Mouse (Mus musculus): Measurements from ENCODE around the gene Olfr214. TPM values are rescaled to one million over a fixed set of nuclear protein-coding genes. Genes with fewer than 3 reads are reported as not detected.
"Not testable (repeated sequence)": the region's sequence is repeated elsewhere in the genome, so short reads cannot be mapped to it uniquely, and the experiment has no call there.

Olfr214 gene
- total RNA-seq (2021): not detected

DNA sequence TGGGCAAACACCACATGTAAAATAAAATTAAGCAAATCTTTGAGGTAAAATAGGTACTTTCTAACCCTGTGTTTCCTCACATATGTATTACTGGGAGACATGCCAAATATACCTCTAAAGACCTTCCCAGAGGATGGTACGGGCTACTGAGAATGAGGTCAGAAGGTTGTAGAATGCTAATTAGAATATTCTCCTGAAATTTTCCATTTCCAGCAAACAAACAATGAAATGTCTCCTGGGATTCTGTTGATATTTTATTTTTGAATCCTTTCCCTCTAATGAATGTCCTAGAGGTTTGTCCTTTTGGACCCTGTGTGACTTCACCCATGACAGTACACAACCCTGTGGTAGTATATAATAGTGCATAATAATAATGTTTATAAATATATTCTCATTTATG, at the start of gene Olfr214:
TSS of gene Olfr214 (plus strand) at position 301 of the 400 bp plus-strand sequence.
- DNase-seq (ENCODE audit: extremely low spot score in 1 of 2, low spot score in 2 of 2): no peak
- intact Hi-C loops (cut with DNase I): no loop called here

GRCm38 (mm10) chr6:116506302-116507003, 47.6 kb upstream of the Olfr214 start, which contains the start of gene Olfr212:
Olfr212 (plus strand) TSS chr6:116506516.
- intact Hi-C loops (cut with DNase I); DNase-seq (ENCODE audit: extremely low spot score in 1 of 2, low spot score in 2 of 2): not testable (repeated sequence)

GRCm38 (mm10) chr6:116514832-116515231, 39.2 kb upstream of the Olfr214 start:
- intact Hi-C loops (cut with DNase I): no loop called here
- DNase-seq (ENCODE audit: extremely low spot score in 1 of 2, low spot score in 2 of 2): no peak

- intact Hi-C loops (cut with DNase I): no loop called here
- DNase-seq (ENCODE audit: extremely low spot score in 1 of 2, low spot score in 2 of 2): no peak
Measured at GRCm38 (mm10) chr6:116538156-116538555, 15.9 kb upstream of the Olfr214 start, which contains the start of gene Olfr213. Olfr213 (plus strand) TSS chr6:116538456.

- intact Hi-C loops (cut with DNase I): no loop called here
- DNase-seq (ENCODE audit: extremely low spot score in 1 of 2, low spot score in 2 of 2): no peak
Measured at GRCm38 (mm10) chr6:116542500-116542899, 11.5 kb upstream of the Olfr214 start.

DNA sequence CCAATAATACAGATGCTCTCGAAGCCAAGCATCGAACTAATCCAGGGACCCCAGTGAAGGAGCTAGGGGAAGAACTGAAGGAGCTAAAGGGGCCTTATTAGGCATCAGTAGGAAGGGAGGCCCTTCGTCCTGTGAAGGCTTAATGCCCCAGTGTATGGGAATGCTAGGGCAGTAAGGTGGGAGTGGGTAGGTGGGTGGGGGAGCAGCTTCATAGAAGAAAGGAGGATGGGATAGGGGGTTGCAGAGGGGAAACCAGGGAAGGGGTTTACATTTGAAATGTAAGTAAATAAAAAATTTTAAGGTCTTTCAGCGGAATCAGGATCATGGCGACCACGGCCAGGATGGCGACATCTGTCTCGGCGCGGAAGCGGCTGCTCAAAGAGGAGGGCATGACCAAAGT, 3.2 kb upstream of the Olfr214 start, which contains the start of gene Gm5580:
TSS of gene Gm5580 (plus strand) at position 301 of the 400 bp plus-strand sequence.
- DNase-seq (ENCODE audit: extremely low spot score in 1 of 2, low spot score in 2 of 2); intact Hi-C loops (cut with DNase I): not testable (repeated sequence)

GRCm38 (mm10) chr6:116554952-116555351, 917 bp downstream of the Olfr214 start:
- intact Hi-C loops (cut with DNase I): no loop called here
- no peak for DNase-seq (ENCODE audit: extremely low spot score in 1 of 2, low spot score in 2 of 2)

- peak in 1 of 2 experiments; percentile 8 for DNase-seq (ENCODE audit: extremely low spot score in 1 of 2, low spot score in 2 of 2)
- intact Hi-C loops (cut with DNase I): no loop called here
Measured at GRCm38 (mm10) chr6:116569834-116570233, 15.8 kb downstream of the Olfr214 start.

- intact Hi-C loops (cut with DNase I): no loop called here
Measured at GRCm38 (mm10) chr6:116584095-116584494, 30.1 kb downstream of the Olfr214 start, which contains the start of gene Olfr215. Olfr215 (minus strand) TSS chr6:116584195.

GRCm38 (mm10) chr6:116600969-116601368, 46.9 kb downstream of the Olfr214 start:
- intact Hi-C loops (cut with DNase I): not testable (repeated sequence)

More at GRCm38 (mm10) chr6:116584095-116584494, 30.1 kb downstream of the Olfr214 start, which contains the start of gene Olfr215:
- DNase-seq (ENCODE audit: extremely low spot score in 1 of 2, low spot score in 2 of 2): no peak

DNA sequence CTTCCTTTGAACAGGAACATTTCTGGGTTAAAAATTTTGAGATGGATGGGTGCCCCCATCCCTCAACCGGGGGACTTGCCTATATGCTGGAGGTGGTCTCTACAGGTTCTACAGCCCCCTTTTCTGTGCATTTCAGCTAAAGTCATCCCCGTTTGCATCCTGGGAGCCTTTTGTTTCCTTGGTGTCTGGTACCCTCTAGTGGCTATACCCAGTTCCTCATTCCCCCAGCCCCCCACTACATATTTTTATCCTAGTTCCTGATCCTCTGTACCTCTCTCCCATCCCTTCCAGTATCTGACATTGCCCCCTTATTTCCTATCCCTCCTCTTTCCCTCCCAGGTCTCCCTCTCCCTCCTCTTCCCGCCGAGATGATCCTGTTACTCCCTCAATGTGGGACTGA, 53.2 kb downstream of the Olfr214 start:
- intact Hi-C loops (cut with DNase I): no loop called here
- no peak for DNase-seq (ENCODE audit: extremely low spot score in 1 of 2, low spot score in 2 of 2)

More at GRCm38 (mm10) chr6:116600969-116601368, 46.9 kb downstream of the Olfr214 start:
- DNase-seq (ENCODE audit: extremely low spot score in 1 of 2, low spot score in 2 of 2): not testable (repeated sequence)

Other genes starting within 250 kb of the Olfr214 start
- gene March8, start 216.2 kb upstream of the Olfr214 start, total RNA-seq (2021): 10 to 100 TPM; 60.2 to 62.8 TPM
- gene Alox5, start 93.1 kb upstream of the Olfr214 start, total RNA-seq (2021): 1 to 10 TPM in 1 of 2 experiments, under 1 TPM in 1; 0.95 to 1.9 TPM
- gene Olfr211, start 65.1 kb upstream of the Olfr214 start, total RNA-seq (2021): not detected
- gene Olfr212, start 47.7 kb upstream of the Olfr214 start, total RNA-seq (2021): not detected
- gene Olfr213, start 15.8 kb upstream of the Olfr214 start, total RNA-seq (2021): under 1 TPM in 1 of 2 experiments, not detected in 1; 0.36 TPM
- 1 to 10 TPM; 2.4 to 3.2 TPM for gene Gm5580, start 3.1 kb upstream of the Olfr214 start, total RNA-seq (2021)
- not detected for gene Olfr215, start 30.0 kb downstream of the Olfr214 start, total RNA-seq (2021)
- gene Zfp422, start 74.8 kb downstream of the Olfr214 start, total RNA-seq (2021): 10 to 100 TPM; 28.8 to 33.2 TPM
- 1 to 10 TPM; 1.1 to 3.5 TPM for gene Depp1, start 96.4 kb downstream of the Olfr214 start, total RNA-seq (2021)
- gene Rassf4, start 119.7 kb downstream of the Olfr214 start, total RNA-seq (2021): 1 to 10 TPM; 4.5 to 5.7 TPM
- under 1 TPM; 0.24 TPM for gene Tmem72, start 162.7 kb downstream of the Olfr214 start, total RNA-seq (2021)

All from left cerebral cortex, postnatal 10 days (tissue).